ENCODE assay signal across 15 mouse cellular contexts in the genomic region with DNA sequence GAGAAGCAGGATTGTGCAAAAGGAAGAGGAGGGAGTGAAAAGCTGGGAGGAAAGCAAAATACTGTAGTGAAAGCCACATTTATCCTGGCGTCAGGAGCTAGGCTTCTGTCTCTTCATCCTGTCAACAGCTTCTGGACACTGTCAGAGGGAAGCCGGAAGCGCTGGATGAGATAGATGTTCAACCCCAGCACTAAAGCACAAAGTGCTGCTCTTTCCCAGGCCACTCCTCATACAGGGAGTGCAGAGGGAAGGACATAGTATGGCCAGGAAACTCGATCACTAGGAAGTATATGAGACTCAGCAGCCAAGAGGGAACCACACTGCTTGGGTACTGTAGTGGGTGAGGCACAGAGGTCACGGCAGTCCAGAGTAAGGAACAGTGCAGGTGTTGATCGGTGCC.
"Had no signal": no experiment of that assay in that cellular context is flagged by ENCODE, and none has a peak within 500 bp of the region (broad histone marks: within the 10 kb centered on the region; RNA-seq: fewer than 3 reads in every experiment).

No protein-coding gene starts in this region.

- H3K27me3 ChIP-seq: kidney, embryonic 15.5 days; limb, embryonic 12.5 days; liver, embryonic 15.5 days; neural tube, embryonic 15.5 days had no signal

- H3K36me3 ChIP-seq: liver, embryonic 15.5 days had no signal

- H3K4me3 ChIP-seq: kidney, embryonic 15.5 days; layer of hippocampus, adult 2 months; limb, embryonic 12.5 days; liver, embryonic 15.5 days; midbrain, embryonic 10.5 days; myocyte; neural tube, embryonic 15.5 days had no signal

- DNase-seq: kidney, adult 2 months; kidney, postnatal 4 days; lung, embryonic 14.5 days; lung, postnatal 10 days; lung, postnatal 4 days; midbrain, embryonic 14.5 days; thymus, adult 18-20 months; thymus, postnatal 14 days had no signal

- H3K4me1 ChIP-seq: liver, embryonic 15.5 days had no signal

- H3K9ac ChIP-seq: kidney, embryonic 15.5 days; limb, embryonic 12.5 days; liver, embryonic 15.5 days; lung, embryonic 14.5 days; neural tube, embryonic 15.5 days had no signal

- H3K27ac ChIP-seq: kidney, embryonic 15.5 days; layer of hippocampus, adult 2 months; limb, embryonic 12.5 days; liver, embryonic 15.5 days; midbrain, embryonic 10.5 days; neural tube, embryonic 15.5 days had no signal
